Mouse (Mus musculus): ENCODE measurements at regions not wholly inside any gene's neighbourhood (a gene's known extent, or its start where the extent isn't known, plus 50 kb on each side); places are given as distances from the start of the nearest gene placed in this dataset.
"Not testable (repeated sequence)": the region's sequence is repeated elsewhere in the genome, so short reads cannot be mapped to it uniquely, and the experiment has no call there.

GRCm38 (mm10) chr2:181930037-181930436 lies 60.9 kb upstream of the Gm14496 start:
- H3K9me3 ChIP-seq (ENCODE audit: control insufficient read depth, low read length) = no peaks in the 10 kb centered on the region
- no peak overlapping the region for H3K9ac ChIP-seq (ENCODE audit: low read depth, low read length)
- H3K4me1 ChIP-seq (replicated peaks; ENCODE audit: control insufficient read depth, insufficient read depth, low read length) = no peaks in the 10 kb centered on the region
- 81% methylated on average over 5 of the region's 5 CpGs for WGBS
- no peaks in the 10 kb centered on the region for H3K36me3 ChIP-seq (ENCODE audit: control insufficient read depth, insufficient read depth, low read length)
- no peak overlapping the region for H3K4me2 ChIP-seq
- H3K27ac ChIP-seq (ENCODE audit: low read depth, low read length) = no peak overlapping the region
- no peaks in the 10 kb centered on the region for H3K27me3 ChIP-seq (replicated peaks; ENCODE audit: control insufficient read depth, insufficient read depth, low read length)
- no peak for DNase-seq (ENCODE audit: low spot score)
- no peak for ATAC-seq (replicated peaks; ENCODE audit: low FRiP score)
- no peak overlapping the region for H3K4me3 ChIP-seq (ENCODE audit: low read depth, low read length)

GRCm38 (mm10) chr2:181930538-181930937 lies 60.4 kb upstream of the Gm14496 start:
- not testable (repeated sequence) for H3K36me3 ChIP-seq (ENCODE audit: control insufficient read depth, insufficient read depth, low read length); H3K4me2 ChIP-seq; H3K9ac ChIP-seq (ENCODE audit: low read depth, low read length); H3K4me1 ChIP-seq (replicated peaks; ENCODE audit: control insufficient read depth, insufficient read depth, low read length); DNase-seq (ENCODE audit: low spot score); H3K27ac ChIP-seq (ENCODE audit: low read depth, low read length); H3K9me3 ChIP-seq (ENCODE audit: control insufficient read depth, low read length); H3K4me3 ChIP-seq (ENCODE audit: low read depth, low read length); ATAC-seq (replicated peaks; ENCODE audit: low FRiP score); H3K27me3 ChIP-seq (replicated peaks; ENCODE audit: control insufficient read depth, insufficient read depth, low read length)
- WGBS = 84% methylated on average over 4 of the region's 4 CpGs

GRCm38 (mm10) chr2:181931077-181931815 lies 59.7 kb upstream of the Gm14496 start:
- peak; percentile 72 for DNase-seq (ENCODE audit: low spot score)
- WGBS = 71% methylated on average over 3 of the region's 3 CpGs
- 0 out of 2 replicates have a peak, but pooled peaks have one; percentile 59 for ATAC-seq (replicated peaks; ENCODE audit: low FRiP score)

GRCm38 (mm10) chr2:181931918-181932605 lies 58.9 kb upstream of the Gm14496 start:
- H3K4me3 ChIP-seq (ENCODE audit: low read depth, low read length) = no peak overlapping the region
- no peaks in the 10 kb centered on the region for H3K9me3 ChIP-seq (ENCODE audit: control insufficient read depth, low read length)
- no peak overlapping the region for H3K27ac ChIP-seq (ENCODE audit: low read depth, low read length)
- no peaks in the 10 kb centered on the region for H3K27me3 ChIP-seq (replicated peaks; ENCODE audit: control insufficient read depth, insufficient read depth, low read length)
- H3K4me2 ChIP-seq = no peak overlapping the region
- H3K9ac ChIP-seq (ENCODE audit: low read depth, low read length) = no peak overlapping the region
- 74% methylated on average over 2 of the region's 2 CpGs for WGBS
- DNase-seq (ENCODE audit: low spot score) (no peak), ATAC-seq (replicated peaks; ENCODE audit: low FRiP score) (no peak; the same call in 1 of the 2 replicates)
- no peaks in the 10 kb centered on the region for H3K4me1 ChIP-seq (replicated peaks; ENCODE audit: control insufficient read depth, insufficient read depth, low read length)
- H3K36me3 ChIP-seq (ENCODE audit: control insufficient read depth, insufficient read depth, low read length) = no peaks in the 10 kb centered on the region

More at GRCm38 (mm10) chr2:181931077-181931815, 59.7 kb upstream of the Gm14496 start:
- H3K4me2 ChIP-seq; H3K27me3 ChIP-seq (replicated peaks; ENCODE audit: control insufficient read depth, insufficient read depth, low read length); H3K27ac ChIP-seq (ENCODE audit: low read depth, low read length); H3K9ac ChIP-seq (ENCODE audit: low read depth, low read length); H3K36me3 ChIP-seq (ENCODE audit: control insufficient read depth, insufficient read depth, low read length); H3K4me3 ChIP-seq (ENCODE audit: low read depth, low read length); H3K9me3 ChIP-seq (ENCODE audit: control insufficient read depth, low read length); H3K4me1 ChIP-seq (replicated peaks; ENCODE audit: control insufficient read depth, insufficient read depth, low read length): not testable (repeated sequence)

Measured in liver, embryonic 11.5 days (tissue).